Mouse (Mus musculus) G1E (cell line): Measurements from ENCODE around the gene C1qc.

Experiments
- CTCF ChIP-seq: IDR thresholded peaks from 2 replicates; pipeline ENCODE4 v1.5.1; 2012; ENCODE audit warnings: low read depth, low read length, inconsistent platforms, mixed read lengths
- GATA1 ChIP-seq: IDR thresholded peaks from 2 replicates; pipeline ENCODE4 v1.6.1; 2012; ENCODE audit warnings: borderline replicate concordance, low read length, inconsistent platforms, mixed read lengths
- TAL1 ChIP-seq: conservative IDR thresholded peaks from 2 replicates; pipeline ENCODE4 v1.6.1; 2012; ENCODE audit warnings: low read depth, low read length, inconsistent platforms, mixed read lengths

DNA sequence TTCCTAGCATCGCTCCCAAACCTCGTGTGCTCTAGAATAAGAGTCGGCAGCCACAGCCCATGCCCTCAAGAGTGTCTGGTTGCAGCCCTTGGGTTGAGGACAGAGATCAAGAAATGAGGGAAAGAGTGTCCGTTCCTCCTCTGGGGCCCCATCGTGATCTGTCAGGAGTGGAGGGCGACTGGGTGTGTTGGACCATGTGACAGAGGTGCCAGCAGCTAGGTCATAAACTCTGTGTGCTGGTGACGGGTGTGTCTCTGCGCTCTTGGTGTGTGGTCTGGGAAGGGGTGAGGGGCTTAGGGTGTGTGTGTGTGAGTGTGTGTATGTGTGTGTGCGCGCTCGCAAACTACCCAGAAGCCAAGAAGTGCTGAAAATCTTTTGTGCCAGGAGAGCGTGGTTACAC, 39.9 kb downstream of the C1qc start:
- no peak for TF ChIP-seq CTCF
- TF ChIP-seq GATA1, result no peak
- TF ChIP-seq TAL1, result no peak
